Mouse (Mus musculus) thymus, postnatal 4 days (tissue): Measurements from ENCODE around the gene D830030K20Rik.
A peak's percentile ranks its signal among the peaks of the same experiment; 100 is the strongest.
"Not testable (repeated sequence)": the region's sequence is repeated elsewhere in the genome, so short reads cannot be mapped to it uniquely, and the experiment has no call there.

Experiments used
- DNase-seq: peaks from one replicate; pipeline ENCODE4 v3.0.0; 2021

The D830030K20Rik gene

GRCm38 (mm10) chr14:3208272-3209152 is at the start of gene D830030K20Rik:
D830030K20Rik (plus strand) TSS chr14:3208488.
- not testable (repeated sequence) for DNase-seq

- not testable (repeated sequence) for DNase-seq
These were observed 20.3 kb upstream of the D830030K20Rik start, which contains the start of gene Gm5795 for GRCm38 (mm10) chr14:3187955-3188354. Gm5795 (plus strand) TSS chr14:3188255.

- peak; percentile 3 for DNase-seq
These were observed 1.1 kb downstream of the D830030K20Rik start for GRCm38 (mm10) chr14:3209367-3209766.

DNA sequence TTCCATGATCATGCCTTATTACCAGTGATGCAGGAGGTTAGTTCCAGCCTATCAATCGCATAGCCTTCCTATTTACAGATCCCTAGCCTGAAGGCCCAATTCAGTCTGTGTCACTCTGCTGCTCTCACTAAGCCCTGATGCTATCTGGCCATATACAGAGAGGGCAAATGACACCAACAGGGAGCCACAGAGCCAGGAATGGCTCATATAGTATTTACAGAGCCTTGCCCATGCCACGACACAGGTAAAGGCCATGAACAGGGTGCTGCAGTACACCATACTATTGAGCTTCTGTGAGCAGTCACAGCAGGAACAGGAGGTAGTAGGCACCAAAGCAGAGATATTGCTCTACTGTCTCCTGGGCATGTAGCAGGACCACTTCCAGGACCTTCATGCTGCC is 54.2 kb downstream of the D830030K20Rik start:
- not testable (repeated sequence) for DNase-seq
